Mouse (Mus musculus) layer of hippocampus, adult 18-20 months (tissue): ENCODE measurements around the gene Gstm7. TPM values are rescaled to one million over a fixed set of nuclear protein-coding genes. Genes with fewer than 3 reads are reported as not detected.
A peak's percentile ranks its signal among the peaks of the same experiment; 100 is the strongest.
"Not testable (repeated sequence)": the region's sequence is repeated elsewhere in the genome, so short reads cannot be mapped to it uniquely, and the experiment has no call there.

Experiments used
- DNase-seq, 2 experiments: peaks; one replicate each; pipeline ENCODE4 v3.0.0; 2022; ENCODE audit warnings: low spot score in 2 of 2
- long read RNA-seq: library from polyadenylated mRNA; stranded (forward); transcript quantifications from one replicate; pipeline ENCODE4 v2.0.0, GENCODE M21; 2021
- total RNA-seq, 2 experiments: library from RNA; stranded (reverse); gene quantifications; 2 replicates each; pipeline ENCODE4 v1.2.3; 2021

Gene Gstm7
- 100 to 1,000 TPM; 171 to 187 TPM for total RNA-seq
- long read RNA-seq, transcript Gstm7-201 (8 exons, 1,377 nt): major isoform, 112 of 133 reads
- long read RNA-seq, transcript Gstm7-202 (7 exons, 743 nt): minor isoform, 7 of 133 reads
- long read RNA-seq, partial matches to known transcripts: 4 of 133 reads
- long read RNA-seq, other reads (novel, unspliced or antisense): 9 of 133 reads

- peak; percentile 98 to 99 for DNase-seq
Observed at GRCm38 (mm10) chr3:107931670-107932069, at the start of gene Gstm7. TSS of gene Gstm7 (minus strand) at chr3:107931817.

DNA sequence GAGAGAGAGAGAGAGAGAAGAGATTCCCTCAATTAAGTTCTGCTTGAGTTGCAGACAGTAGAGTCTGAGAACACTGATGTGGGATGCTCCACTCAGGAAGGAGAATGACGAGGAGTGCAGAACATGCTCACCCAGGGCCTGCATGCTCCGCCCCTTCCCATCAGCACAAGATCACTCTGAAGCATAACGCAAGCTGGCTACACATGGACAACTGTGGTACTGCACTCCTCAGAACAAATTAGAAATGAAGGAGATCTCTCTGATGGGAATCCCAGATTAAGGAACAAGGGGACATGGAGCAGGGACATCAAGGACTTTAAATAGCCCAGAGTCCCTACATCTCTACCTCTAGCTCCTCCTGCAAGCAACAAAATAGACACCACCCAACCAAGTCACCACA lies 49.6 kb upstream of the Gstm7 start:
- no peak for DNase-seq

DNA sequence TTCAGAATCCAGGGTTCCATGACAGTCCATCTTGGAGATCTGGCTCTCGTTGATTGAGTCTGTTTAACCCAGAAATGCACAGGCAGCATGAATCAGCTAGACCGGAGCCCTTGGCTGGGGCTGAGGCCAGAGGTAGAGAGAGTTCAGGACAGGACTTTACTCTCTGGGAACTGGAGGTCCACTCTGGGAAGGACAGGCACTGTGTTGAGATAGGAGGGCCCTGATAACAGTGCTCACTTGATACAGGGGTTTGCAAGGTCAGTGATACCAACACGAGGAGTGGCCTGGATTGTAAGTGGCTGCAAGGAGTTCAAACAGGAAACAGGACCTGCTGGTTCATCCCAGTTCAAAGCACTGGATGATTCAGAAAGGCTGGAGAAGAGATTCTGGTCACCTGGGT lies 46.1 kb upstream of the Gstm7 start:
- DNase-seq: no peak

DNA sequence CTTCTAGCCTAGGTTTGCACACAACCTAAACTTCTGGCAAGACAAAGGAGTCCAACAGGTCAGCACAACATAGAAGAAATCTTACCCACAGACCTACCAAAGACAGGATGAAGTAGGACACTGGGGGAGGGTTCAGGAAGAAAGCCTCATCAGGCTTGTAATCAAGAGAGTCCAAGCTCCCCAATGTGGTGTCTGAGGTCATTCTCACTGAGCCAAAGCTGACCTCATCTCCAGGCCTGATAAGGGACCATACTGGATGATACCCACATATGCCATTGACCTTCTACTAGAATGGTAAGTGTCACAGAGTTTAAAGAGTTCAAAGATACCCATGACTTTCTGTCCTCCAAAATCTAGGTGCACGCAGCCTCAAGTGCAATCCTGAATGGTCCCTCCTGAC lies 42.6 kb upstream of the Gstm7 start:
- no peak for DNase-seq

GRCm38 (mm10) chr3:107972070-107972469 lies 40.5 kb upstream of the Gstm7 start:
- DNase-seq: no peak

DNA sequence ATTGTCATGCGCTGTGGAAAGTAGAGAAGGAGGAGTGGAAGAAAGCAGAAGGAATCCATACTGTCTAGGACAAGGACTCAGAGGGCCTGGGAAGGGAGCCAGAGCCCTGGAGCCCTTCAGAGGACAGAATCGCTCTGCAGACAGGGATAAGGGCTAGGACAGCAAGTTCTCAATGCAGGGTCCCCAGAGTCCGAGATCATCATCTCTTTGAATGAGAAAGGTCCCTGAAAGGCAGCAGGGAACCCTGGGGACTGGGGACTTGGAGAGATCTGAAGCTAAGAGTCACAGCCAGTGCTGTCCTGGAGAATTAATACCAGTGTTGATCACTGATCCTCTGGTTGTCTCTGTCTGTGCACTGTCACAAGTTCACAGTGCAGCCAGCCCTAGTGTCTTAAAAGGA lies 39.5 kb upstream of the Gstm7 start:
- not testable (repeated sequence) for DNase-seq

DNA sequence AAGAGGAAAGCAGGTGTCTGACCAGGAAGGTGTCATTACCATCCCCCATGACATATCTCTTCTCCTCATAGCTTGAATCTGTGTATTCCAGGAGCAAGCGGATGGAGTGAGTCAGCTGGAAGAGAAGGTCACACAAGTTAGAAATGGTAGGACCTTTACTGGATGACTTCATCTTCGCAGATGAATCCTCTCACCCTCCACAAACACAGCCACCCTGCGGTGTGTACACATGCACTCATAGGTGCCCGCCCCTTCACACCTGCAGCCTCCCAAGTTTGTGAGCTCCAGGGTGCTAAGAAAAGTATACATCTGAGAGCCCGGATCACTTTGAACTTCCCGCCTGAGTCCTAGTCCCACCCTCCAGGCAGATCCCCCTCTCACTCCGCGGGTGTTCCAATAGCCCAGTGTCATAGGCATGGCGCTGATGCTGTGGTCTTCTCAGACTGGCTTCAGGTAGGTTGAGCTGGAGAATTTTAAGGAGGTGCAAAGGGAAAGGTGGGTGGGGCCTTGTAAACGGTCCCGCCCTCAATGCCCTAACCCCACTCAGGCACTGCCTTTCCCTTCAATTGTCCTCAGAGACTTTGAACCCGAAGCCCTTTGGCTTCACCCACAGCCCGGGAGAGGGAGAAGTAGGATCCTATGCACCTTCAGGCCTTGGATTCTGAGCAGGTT lies 37.2 kb upstream of the Gstm7 start, which contains the start of gene Gstm3:
Gstm3 (minus strand) TSS at position 560 of the 672 bp plus-strand sequence.
- no peak for DNase-seq

DNA sequence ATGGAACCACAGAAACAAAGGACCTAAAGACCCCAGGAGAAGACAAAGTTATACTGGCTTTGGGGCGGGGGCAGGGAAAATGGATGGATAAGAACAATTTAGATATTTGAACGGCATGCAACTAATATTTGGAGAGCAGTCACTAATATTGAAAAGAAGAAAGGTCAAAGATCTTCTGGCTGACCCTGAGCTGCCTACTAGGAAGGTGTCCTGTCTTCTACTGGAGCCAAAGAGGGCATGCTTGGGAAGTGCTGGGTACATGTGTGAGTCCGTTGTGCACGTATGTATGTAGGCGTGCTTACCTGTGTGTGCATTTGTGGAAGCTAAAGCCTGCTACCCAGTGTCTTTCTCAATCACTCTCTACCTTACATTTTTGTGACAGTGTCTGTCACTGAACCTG lies 35.0 kb upstream of the Gstm7 start:
- DNase-seq: no peak

GRCm38 (mm10) chr3:107965592-107965991 lies 34.0 kb upstream of the Gstm7 start:
- no peak for DNase-seq

- no peak for DNase-seq
Observed at GRCm38 (mm10) chr3:107964656-107965308, 33.2 kb upstream of the Gstm7 start.

GRCm38 (mm10) chr3:107964026-107964425 lies 32.4 kb upstream of the Gstm7 start:
- DNase-seq: no peak

DNA sequence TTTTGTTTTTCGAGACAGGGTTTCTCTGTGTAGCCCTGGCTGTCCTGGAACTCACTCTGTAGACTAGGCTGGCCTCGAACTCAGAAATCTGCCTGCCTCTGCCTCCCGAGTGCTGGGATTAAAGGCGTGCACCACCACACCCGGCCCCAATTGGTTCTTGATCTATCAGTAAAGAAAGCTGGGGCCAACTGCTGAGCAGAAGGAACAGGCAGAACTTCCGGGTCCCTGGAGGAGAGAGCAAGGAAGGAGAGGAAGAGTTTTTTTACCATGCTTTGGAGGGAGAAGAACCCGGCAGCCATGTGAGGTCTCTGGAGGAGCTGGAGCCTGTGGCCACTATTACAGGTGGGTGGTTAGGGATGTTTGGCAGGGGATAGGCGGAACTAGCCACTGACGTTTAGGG lies 23.6 kb upstream of the Gstm7 start:
- not testable (repeated sequence) for DNase-seq

GRCm38 (mm10) chr3:107953906-107954305 lies 22.3 kb upstream of the Gstm7 start:
- DNase-seq: no peak

- peak; percentile 44 to 69 for DNase-seq
Observed at GRCm38 (mm10) chr3:107953328-107953755, 21.7 kb upstream of the Gstm7 start.

DNA sequence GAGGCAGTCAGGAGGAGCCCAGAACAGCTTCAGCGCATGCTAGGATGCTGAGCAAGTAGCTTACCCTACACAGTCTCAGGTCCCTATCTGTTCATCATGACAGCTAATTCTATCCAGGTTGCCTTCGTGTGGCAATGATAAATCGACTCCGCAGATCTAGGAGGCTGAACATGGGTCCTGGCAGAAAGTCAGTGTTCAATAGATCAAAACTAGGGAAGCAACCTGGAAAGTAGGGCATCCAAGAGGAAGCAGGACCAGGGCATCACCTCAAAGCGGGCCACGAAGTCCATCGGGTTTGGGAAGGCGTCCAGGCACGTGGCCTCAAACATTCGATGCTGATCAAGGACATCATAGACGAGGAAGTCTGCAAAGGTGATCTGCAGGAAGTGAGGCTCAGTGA lies 18.9 kb upstream of the Gstm7 start:
- no peak for DNase-seq

GRCm38 (mm10) chr3:107949461-107949860 lies 17.8 kb upstream of the Gstm7 start:
- not testable (repeated sequence) for DNase-seq

DNA sequence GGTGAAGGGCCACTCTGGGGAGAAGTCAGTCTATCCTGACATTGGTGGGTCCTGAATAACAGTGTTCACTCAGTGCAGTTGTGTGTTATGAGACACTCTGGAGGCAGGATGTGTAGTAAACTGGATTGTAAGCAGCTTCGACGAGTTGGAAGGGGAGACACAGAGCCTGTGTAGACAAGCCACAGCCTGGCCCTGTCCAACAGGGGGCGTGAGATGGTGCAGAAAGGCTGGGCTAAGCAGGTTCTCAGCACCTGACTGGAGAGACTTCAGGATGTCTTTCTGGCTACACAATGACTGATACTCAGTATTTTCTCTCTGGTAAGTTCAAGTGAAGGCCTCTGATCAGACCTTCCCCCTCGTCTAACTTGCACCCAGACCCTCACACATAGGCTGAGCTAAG lies 14.1 kb upstream of the Gstm7 start:
- no peak for DNase-seq

GRCm38 (mm10) chr3:107943239-107943990 lies 11.8 kb upstream of the Gstm7 start, which contains the start of gene Gstm6:
TSS of gene Gstm6 (minus strand) at chr3:107943749.
- DNase-seq: peak; percentile 57 to 83

- peak in 1 of 2 experiments; percentile 59 for DNase-seq
Observed at GRCm38 (mm10) chr3:107941261-107941660, 9.6 kb upstream of the Gstm7 start.

DNA sequence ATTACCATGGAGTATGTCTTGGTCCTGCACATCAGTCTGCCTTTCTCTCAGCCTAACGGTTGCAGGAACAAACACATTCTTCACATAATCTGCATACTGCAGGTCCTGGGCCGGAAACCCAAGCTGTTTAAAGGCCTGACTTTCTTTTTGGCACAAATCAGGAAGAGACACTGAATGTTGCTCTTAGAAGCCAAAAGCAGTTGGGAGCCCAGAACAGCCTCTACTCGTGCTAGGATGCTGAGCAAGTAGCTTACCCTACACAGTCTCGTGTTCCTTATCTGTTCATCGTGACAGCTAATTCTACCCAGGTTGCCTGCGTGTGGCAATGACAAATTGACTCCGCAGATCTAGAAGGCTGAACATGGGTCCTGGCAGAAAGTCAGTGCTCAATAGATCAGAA lies 8.9 kb upstream of the Gstm7 start:
- DNase-seq: no peak

DNA sequence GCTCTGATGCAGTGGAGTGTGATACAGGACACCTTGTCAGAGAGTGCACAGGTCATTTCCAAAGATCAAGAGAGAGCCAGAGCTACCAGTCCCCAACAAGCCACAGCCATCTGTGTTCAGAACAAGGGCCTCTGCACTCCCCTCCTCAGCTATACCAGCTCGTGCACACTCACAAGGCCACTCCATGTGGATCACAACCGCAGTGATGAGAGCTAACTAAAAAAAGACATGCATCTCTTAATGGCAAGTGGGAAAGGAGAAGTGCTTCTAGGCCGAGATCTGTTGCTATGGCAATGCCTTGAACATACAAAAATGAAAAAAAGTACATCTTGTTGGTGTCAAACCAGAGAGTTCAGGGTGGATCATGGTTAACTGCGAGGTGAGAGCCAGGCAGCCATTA lies 8.2 kb upstream of the Gstm7 start:
- DNase-seq: peak in 1 of 2 experiments; percentile 54

GRCm38 (mm10) chr3:107939403-107939802 lies 7.8 kb upstream of the Gstm7 start:
- DNase-seq: peak in 1 of 2 experiments; percentile 71
